Mouse (Mus musculus) limb, embryonic 11.5 days (tissue): ENCODE measurements around the gene Wdr4. TPM values are rescaled to one million over a fixed set of nuclear protein-coding genes. Genes with fewer than 3 reads are reported as not detected.

Experiments
- microRNA-seq: library from miRNA; unstranded; fragments of <30 nt; microRNA quantifications from one replicate; pipeline ENCODE4, GENCODE M21; 2016
- polyA plus RNA-seq: library from polyadenylated mRNA; unstranded; fragments of >200 nt; fragmentation: Nextera tagmentation; extraction: Ambion mirVana; gene quantifications from 2 replicates; pipeline ENCODE4 v1.2.1, GENCODE M21; 2014

Gene Wdr4
- polyA plus RNA-seq, 1 experiment from 2014 or later: 43.6 TPM

Small RNA genes within 50 kb of the gene (microRNA-seq; reads per million reads assigned to microRNA genes)
- gene Gm24970: not detected

Other genes with a start within 250 kb of the Wdr4 start
- 0.44 and 0.73 TPM in 2 replicates for gene Rsph1, start 242.6 kb downstream of the Wdr4 start, polyA plus RNA-seq
- 1.7 and 1.8 TPM in 2 replicates for gene Slc37a1, start 233.2 kb downstream of the Wdr4 start, polyA plus RNA-seq
- 30.0 and 31.2 TPM in 2 replicates for gene Pde9a, start 133.8 kb downstream of the Wdr4 start, polyA plus RNA-seq
- gene Ndufv3, start 135 bp upstream of the Wdr4 start, polyA plus RNA-seq: 201 and 210 TPM in 2 replicates
- gene Pknox1, start 44.8 kb upstream of the Wdr4 start, polyA plus RNA-seq: 37.9 and 39.7 TPM in 2 replicates
- 1.5 and 3.8 TPM in 2 replicates for gene Cbs, start 117.3 kb upstream of the Wdr4 start, polyA plus RNA-seq
- gene U2af1, start 138.9 kb upstream of the Wdr4 start, polyA plus RNA-seq: 230 and 242 TPM in 2 replicates
- not detected in 2 replicates for gene Cryaa, start 157.8 kb upstream of the Wdr4 start, polyA plus RNA-seq